Mouse (Mus musculus) v-Abl transformed pro-B cells (cell line): ENCODE measurements around the gene Bcs1l.

Experiments
- in situ Hi-C, 2 experiments: fragments of 400-800 bp; cut with MboI; formaldehyde crosslinking; loops; one replicate each; pipeline ENCODE4 v1.15.1; 2025; ENCODE audit not compliant: unreplicated experiment in 2 of 2

The Bcs1l gene

DNA sequence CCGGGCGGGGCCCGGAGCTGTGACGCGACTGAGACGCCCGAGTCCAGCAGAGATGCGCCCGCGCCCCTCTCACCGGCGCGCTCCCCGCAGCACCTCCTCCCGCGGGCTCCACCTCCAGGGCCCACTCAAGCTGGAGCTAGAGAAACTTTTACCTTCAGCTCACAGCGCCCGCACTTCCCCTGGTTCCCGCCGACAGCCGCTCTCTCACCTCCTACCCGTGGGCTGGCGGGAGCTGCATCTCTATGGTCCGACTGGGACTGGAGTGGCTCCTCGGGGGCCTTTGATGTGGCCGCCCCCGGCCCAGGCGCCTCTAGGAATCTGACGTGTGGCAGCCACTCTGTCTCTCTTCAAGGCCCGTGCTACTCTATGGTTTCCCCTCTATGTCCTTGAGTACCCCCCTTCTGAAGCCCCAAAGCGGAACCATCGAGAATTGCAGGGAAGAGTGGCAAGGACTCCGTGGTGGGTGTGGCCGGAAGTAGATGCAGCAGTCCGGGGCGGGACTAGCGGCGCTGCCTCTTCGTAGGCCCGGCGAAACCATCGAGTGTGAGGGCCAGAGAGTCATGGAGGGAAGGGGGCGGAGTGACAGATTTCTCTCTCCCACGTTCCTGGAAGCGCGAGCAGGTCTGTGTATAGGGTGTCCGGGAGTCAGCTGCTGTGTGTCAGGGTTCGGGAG is at the start of gene Bcs1l, which contains the start of gene Zfp142:
Bcs1l (plus strand) TSS at position 517 of the 673 bp plus-strand sequence.
Zfp142 (minus strand) TSS at position 474 of the 673 bp plus-strand sequence.
- in situ Hi-C loops, result loop anchor here in 1 of 2 experiments (5.0 kb wide), 1 partner anchor 729 kb away; the partner anchor contains the start of gene Dnpep

DNA sequence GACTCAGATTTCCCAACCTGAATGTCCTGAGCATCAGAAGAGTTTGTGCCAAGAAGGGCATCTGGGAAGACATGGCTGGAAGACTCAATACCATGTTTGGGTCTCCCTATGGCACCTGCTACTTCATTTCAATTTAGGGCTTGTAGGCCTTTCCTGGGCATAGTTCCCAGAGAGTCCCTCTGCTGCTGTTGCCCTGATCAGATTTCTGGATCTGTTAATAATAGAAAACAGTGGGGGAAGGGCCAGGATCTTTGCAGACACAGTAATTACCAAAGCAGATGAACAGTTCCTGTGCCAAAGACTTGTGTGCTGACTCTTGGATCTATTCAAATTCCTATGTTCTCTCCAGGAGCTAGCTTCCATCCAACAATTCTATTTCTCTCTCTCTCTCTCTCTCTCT is 49.4 kb upstream of the Bcs1l start:
- in situ Hi-C loops, result no loop called here

DNA sequence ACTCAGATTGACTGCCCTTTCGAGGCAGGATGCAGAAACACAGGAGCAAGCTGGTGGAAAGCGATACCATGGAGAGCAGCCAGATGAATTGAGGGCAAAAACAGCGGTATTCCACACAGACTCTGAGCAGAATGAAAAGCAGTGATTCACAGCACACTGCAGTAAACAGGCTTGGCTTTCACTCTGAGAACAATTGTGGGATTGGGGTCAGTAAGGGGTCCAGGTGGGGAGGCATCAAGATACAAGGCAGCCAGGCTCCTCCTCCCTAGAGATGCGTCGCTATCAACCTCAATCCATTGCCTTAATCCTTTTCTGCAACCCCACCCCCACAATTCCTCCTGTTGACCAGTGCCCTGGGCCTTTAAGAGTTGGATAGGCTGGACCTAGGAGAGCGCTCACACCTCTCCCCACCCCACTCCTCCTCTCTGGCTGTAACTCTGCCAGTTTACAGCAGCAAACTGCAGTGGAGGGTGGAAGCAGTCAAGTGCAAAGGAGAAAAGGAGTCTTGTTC is 45.6 kb upstream of the Bcs1l start, which contains the start of gene Plcd4:
Plcd4 (plus strand) TSS at position 438 of the 511 bp plus-strand sequence.
- in situ Hi-C loops, result no loop called here

GRCm38 (mm10) chr1:74544184-74544583 is 43.9 kb upstream of the Bcs1l start, which contains the start of gene Usp37:
Gene Usp37, minus strand, starts transcription at chr1:74544284.
- in situ Hi-C loops, result no loop called here

GRCm38 (mm10) chr1:74559061-74559460 is 29.0 kb upstream of the Bcs1l start:
- in situ Hi-C loops, result no loop called here

DNA sequence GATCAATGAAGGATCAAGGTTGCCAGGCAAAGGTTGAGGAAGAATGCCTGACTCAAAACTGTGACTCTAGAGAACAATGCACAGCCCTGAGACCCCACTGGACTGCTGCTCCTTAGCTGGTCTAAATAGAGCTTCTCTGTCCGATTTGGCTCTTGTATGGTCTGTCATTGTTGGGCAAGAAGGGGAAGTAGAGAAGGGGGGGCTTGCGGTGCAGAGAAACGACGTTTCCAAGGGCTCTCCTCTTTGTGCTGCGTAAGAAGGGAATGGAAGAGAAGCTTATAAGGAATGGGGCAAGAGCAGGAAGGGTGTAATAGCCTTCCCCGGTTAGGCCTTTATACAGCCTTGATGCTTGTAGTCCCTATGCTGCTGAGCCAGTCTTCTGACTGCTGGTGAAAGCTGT is 22.3 kb upstream of the Bcs1l start:
- in situ Hi-C loops, result no loop called here

GRCm38 (mm10) chr1:74569739-74570719 is 18.1 kb upstream of the Bcs1l start:
- in situ Hi-C loops, result no loop called here

- in situ Hi-C loops, result no loop called here
These were observed 5.5 kb upstream of the Bcs1l start for GRCm38 (mm10) chr1:74582621-74583020.

- in situ Hi-C loops, result loop anchor here in 1 of 2 experiments (5.0 kb wide), 1 partner anchor 732 kb away; the partner anchor contains the start of gene Dnpep
These were observed 3.3 kb upstream of the Bcs1l start for GRCm38 (mm10) chr1:74584616-74585398.

DNA sequence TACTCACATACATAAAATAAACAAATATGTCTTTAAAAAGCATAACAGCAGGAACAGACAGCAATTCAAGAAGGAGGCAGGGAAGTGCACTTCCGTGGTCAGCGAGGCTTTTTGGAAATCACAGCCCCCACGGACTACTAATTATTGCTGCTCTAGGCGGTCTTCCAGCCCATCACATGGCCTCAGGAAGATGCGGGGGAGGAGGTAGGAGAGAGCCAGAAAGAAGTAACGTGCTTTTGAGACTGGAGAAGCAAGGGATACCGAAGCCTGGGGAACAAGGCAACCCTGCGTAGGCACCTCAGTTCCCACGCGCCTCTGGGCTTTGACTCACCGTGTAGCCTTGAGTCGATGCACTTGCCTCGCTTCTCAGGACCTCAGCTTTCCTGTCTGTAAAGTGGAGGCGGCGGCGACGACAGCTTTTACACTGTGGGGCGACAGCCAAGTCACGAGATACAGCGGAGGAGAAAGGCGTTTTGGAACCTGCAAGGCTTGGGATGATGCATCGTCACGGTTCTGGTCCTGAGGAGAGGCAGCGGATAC is 786 bp upstream of the Bcs1l start:
- in situ Hi-C loops, result loop anchor here in 1 of 2 experiments (5.0 kb wide), 1 partner anchor 730 kb away; the partner anchor contains the start of gene Dnpep

- in situ Hi-C loops, result loop anchor here (5.0 to 10.0 kb wide), 2 partner anchors 723 to 930 kb away; partner anchors contain the start of genes Dnpep (in 1 of the 2) and Stk11ip (in 1 of the 2)
These were observed 6.3 kb downstream of the Bcs1l start for GRCm38 (mm10) chr1:74594434-74594833.

GRCm38 (mm10) chr1:74600501-74601266 is 12.6 kb downstream of the Bcs1l start:
- in situ Hi-C loops, result no loop called here

- in situ Hi-C loops, result no loop called here
These were observed 13.3 kb downstream of the Bcs1l start, which contains the start of the genes Rnf25 and Stk36 for GRCm38 (mm10) chr1:74601267-74601962. Gene Rnf25, minus strand, starts transcription at chr1:74601397. Gene Stk36, plus strand, starts transcription at chr1:74601445.

- in situ Hi-C loops, result no loop called here
These were observed 36.1 kb downstream of the Bcs1l start for GRCm38 (mm10) chr1:74624183-74624582.

DNA sequence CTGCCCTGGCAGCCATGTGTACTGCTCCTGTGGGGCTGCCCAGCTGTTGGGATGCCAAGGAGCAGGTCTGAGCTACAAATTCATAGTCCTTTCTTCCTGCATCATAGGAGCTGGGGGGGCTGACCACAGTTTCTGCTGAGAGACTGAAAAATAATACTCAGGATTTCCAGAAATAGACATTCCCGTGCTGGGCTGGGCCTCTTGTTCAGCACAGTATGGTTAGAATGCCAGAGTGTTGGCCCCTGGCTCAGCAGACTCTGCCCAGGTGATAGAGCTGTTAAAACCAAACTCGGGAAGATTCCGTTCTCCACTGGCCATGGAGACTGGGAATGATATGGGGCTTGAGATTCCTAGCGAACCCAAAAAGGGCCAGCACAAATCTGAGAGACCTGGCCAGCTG is 38.0 kb downstream of the Bcs1l start:
- in situ Hi-C loops, result no loop called here

DNA sequence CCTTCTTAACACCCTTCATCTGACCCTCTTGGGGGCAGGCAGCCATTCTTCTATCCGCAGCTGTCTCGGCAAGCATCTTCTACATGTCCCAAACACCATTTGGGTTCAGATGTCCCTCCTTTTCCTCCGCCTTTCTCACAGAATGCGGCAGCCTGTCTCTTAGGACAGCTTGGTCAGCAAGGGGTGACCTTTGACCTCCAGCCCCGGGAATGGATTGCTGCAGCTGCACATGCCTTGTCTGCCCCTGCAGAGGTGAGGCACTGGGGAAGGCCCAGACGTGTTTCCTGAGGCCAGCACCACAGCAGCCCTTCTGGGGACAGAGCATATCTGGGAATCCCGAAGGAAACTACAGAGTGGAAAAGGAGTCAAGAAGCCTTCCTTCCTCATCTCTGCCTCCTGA is 39.9 kb downstream of the Bcs1l start:
- in situ Hi-C loops, result no loop called here

DNA sequence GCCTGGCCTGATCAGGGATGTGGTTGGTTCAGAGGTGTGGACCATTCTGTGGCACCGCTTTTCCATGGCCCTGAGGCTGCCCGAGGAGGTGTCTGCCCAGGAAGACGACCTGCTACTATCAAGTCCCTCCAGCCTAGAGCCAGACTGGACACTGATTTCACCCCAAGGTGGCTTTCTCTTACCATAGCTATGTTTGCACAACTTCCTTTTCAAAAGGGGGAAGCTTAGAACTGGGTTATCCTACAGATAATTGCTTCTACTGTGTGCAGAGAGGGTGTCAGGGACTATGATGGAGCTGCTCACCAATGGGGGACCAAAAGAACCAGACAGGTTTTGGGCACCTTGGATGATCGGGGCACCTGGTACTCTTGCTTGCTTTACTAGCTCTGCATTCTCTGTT is 44.6 kb downstream of the Bcs1l start:
- in situ Hi-C loops, result no loop called here
